Mouse (Mus musculus): Measurements from ENCODE around the gene Olfr913.

DNA sequence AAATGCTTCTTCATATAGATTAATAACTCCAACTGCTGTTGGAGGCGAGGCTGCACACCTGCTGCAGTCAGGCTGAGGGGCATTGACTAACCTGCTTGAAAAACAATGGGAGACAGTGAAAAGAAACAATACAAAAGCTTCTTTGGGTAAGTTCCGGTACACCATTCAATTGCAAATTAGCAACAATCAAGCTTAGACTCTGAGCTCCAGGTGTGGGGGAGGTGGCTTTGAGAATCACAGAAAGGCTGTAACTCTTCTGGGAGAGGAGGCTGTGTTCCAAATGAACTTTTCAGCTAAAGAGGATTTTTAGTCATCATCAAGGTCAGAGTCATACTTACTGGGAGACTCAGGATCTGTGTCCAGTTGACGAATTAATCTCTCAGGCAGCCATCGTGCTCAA, 39.8 kb downstream of the Olfr913 start:
- TF ChIP-seq POLR2A (IDR thresholded peaks at IDR 0.05; ENCODE audit: control insufficient read depth, low read depth, low read length): no peak
- no peak for TF ChIP-seq CTCF (IDR thresholded peaks at IDR 0.05; ENCODE audit: control insufficient read depth, insufficient read depth, insufficient replicate concordance, low read depth, low read length)
